Mouse (Mus musculus): ENCODE data around the gene Myadm. TPM values are rescaled to one million over a fixed set of nuclear protein-coding genes. Genes with fewer than 3 reads are reported as not detected.
A peak's percentile ranks its signal among the peaks of the same experiment; 100 is the strongest.

Myadm gene
- polyA plus RNA-seq, 1 experiment from 2014 or later: 29.4 TPM

DNA sequence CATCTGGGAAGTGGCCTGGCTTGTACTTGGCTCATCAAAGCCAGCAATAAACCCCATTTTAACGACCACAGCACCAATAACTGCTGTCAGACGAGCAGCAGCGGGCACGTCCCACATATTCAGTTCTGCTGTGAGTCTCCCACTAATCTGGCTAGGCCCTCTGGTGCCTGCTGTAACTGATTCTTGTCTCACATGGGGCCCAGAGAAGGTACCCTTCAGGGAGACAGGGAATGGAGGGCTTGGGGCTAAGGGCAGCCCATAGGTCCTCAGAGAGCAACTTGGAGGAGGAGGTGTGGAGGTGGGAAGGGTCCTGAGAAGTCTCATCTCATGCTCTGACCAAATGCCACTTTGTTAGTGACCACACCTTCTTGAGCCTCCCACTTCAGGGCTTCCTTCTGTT lies 19.8 kb downstream of the Myadm start:
- H3K4me1 ChIP-seq: peaks cover 10% of the 10 kb centered on the region
- no peak overlapping the region for H3K4me3 ChIP-seq
- WGBS: 24% methylated on average over 4 of the region's 4 CpGs
- peaks cover 30% of the 10 kb centered on the region for H3K27me3 ChIP-seq (ENCODE audit: low read depth, poor library complexity, severe bottlenecking)
- no peak for DNase-seq (ENCODE audit: low spot score)
- H3K9me3 ChIP-seq (replicated peaks): no peaks in the 10 kb centered on the region
- H3K27ac ChIP-seq: no peak overlapping the region
- H3K36me3 ChIP-seq: no peaks in the 10 kb centered on the region

DNA sequence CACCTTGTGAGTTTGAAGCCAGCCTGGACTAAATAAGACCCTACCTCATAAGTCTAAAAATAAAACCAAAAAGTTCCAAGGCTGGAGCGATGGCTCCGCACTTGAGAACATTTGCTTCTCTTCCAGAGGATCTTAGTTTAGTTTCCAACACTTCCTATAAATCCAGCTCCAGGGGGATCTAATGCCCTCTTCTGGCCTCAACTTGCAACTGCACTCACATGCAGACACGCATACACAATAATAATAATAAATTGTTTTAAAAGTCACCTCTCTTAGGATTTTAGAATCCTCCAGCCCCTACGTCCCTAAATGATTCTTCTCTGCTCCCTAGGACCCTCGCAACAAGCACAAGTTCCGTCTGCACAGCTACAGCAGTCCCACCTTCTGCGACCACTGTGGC lies 21.4 kb downstream of the Myadm start:
- 96% methylated on average over 7 of the region's 7 CpGs for WGBS
- Histone ChIP-seq H3K27me3 (ENCODE audit: low read depth, poor library complexity, severe bottlenecking) (peaks cover 14% of the 10 kb centered on the region), H3K9me3 (replicated peaks) (no peaks in the 10 kb centered on the region), H3K4me3 (no peak overlapping the region), H3K4me1 (no peaks in the 10 kb centered on the region), H3K36me3 (no peaks in the 10 kb centered on the region), H3K27ac (no peak overlapping the region)
- DNase-seq (ENCODE audit: low spot score): no peak

DNA sequence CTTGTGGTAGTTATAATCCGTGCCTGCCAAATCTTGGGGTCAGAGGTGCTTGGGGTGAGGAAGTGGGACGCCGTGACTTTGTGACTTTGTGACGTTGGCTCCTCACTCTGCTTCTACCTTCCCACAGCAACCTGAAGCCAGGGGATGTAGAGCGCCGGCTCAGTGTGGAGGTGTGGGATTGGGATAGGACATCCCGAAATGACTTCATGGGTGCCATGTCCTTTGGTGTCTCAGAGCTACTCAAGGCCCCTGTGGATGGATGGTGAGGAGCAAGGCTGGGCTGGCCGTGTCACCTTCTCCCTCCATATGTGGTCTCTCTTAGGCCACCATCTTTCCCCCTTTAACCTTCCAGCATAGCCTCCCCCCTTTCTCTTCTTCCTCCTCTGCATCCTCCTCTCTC lies 24.7 kb downstream of the Myadm start:
- 89% methylated on average over 8 of the region's 8 CpGs for WGBS

DNA sequence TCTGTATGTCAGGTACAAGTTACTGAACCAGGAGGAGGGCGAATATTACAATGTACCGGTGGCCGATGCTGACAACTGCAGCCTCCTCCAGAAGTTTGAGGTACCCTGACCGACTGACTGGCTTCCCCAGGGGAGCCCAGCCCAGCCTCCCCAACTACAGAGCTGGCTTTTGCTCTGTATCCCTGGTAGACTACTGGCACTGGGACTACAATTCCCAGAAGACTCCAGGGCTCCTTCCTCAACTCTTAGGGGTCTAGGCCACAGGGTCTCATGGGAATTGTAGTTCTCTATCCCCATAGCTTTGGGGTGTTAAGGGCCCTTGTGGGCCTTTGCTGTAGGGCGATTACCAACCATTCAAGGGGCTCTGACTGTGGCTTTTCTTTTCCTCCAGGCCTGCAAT lies 25.2 kb downstream of the Myadm start:
- WGBS: 60% methylated on average over 5 of the region's 5 CpGs

More for the DNA sequence above, 24.7 kb downstream of the Myadm start:
- Histone ChIP-seq H3K27me3 (ENCODE audit: low read depth, poor library complexity, severe bottlenecking) (no peaks in the 10 kb centered on the region), H3K9me3 (replicated peaks) (no peaks in the 10 kb centered on the region), H3K4me3 (no peak overlapping the region), H3K4me1 (peaks cover 10% of the 10 kb centered on the region; the same call in 1 of the 2 replicates), H3K27ac (no peak overlapping the region), H3K36me3 (no peaks in the 10 kb centered on the region)
- DNase-seq (ENCODE audit: low spot score): no peak

DNA sequence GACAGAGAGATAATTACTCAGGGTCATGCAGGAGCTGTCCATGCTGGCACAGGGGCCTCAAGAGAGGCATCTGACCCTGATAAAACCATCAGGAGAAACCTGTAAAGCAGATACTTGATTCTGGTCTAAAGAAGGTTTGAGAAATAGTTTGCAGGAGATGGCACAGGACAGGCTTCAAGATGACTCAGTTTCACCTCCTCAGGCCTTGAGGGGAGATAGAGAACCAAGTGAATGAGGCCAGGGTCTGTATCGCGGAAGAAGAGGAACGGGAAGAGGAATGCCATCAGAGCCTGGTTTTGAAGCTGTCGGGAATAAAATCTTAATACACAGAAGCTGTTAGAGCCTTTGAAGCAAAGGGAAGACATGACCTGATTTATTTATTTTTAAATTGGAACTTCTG lies 28.8 kb downstream of the Myadm start:
- H3K4me3 ChIP-seq: no peak overlapping the region
- H3K9me3 ChIP-seq (replicated peaks): no peaks in the 10 kb centered on the region
- no peak overlapping the region for H3K27ac ChIP-seq
- no peaks in the 10 kb centered on the region for H3K36me3 ChIP-seq
- peaks cover 10% of the 10 kb centered on the region; the same call in 1 of the 2 replicates for H3K4me1 ChIP-seq
- no peak for DNase-seq (ENCODE audit: low spot score)
- WGBS: 32% methylated on average over 4 of the region's 4 CpGs
- H3K27me3 ChIP-seq (ENCODE audit: low read depth, poor library complexity, severe bottlenecking): no peaks in the 10 kb centered on the region

More for the DNA sequence above, 25.2 kb downstream of the Myadm start:
- H3K36me3 ChIP-seq: no peaks in the 10 kb centered on the region
- no peaks in the 10 kb centered on the region for H3K9me3 ChIP-seq (replicated peaks)
- no peak overlapping the region for H3K27ac ChIP-seq
- H3K27me3 ChIP-seq (ENCODE audit: low read depth, poor library complexity, severe bottlenecking): no peaks in the 10 kb centered on the region
- no peak for DNase-seq (ENCODE audit: low spot score)
- H3K4me1 ChIP-seq: peaks cover 10% of the 10 kb centered on the region; the same call in 1 of the 2 replicates
- H3K4me3 ChIP-seq: no peak overlapping the region

DNA sequence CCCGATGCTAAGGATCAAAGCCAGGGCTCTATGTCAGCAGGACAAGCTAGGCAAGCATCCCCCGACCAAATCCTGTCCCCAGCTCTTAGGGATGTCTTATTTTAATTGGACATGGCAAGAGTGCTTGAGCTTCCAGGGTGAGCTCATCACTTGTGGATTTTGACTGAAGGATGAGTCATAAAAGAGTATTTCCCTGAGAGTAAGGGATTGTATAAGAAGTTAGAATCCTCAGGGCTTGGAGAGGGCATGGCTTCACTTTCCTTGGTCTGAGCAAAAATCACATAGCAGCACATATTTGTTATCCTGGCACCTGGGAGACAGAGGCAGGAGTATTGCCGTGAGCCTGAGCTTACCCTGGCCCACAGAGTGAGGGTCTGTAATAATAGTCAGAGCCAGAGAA lies 32.0 kb downstream of the Myadm start:
- Histone ChIP-seq H3K27ac (no peak overlapping the region), H3K4me3 (no peak overlapping the region), H3K4me1 (peaks cover 10% of the 10 kb centered on the region; the same call in 1 of the 2 replicates), H3K9me3 (replicated peaks) (no peaks in the 10 kb centered on the region), H3K36me3 (no peaks in the 10 kb centered on the region), H3K27me3 (ENCODE audit: low read depth, poor library complexity, severe bottlenecking) (no peaks in the 10 kb centered on the region)
- no peak for DNase-seq (ENCODE audit: low spot score)
- WGBS: 72% methylated on average over 3 of the region's 3 CpGs

DNA sequence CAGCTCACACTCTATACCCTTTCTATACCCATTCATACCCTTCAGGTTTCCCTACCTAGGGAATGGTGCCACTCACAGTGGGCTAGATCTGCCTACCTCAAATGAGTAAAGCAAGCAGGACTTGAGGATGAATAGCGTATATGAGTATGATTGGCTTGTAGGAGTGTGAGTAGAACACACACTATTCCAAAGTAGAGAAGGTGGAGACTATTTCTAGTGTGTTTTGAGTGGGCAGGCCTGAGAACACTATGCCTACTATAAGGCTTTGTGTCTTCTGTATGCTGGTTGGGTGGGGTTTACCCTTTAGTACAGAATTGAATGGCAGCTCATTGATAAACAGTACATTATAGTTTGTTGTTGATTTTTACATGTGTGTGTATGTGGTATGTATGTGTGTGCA lies 34.9 kb downstream of the Myadm start:
- 90% methylated on average over 1 of the region's 1 CpGs for WGBS

DNA sequence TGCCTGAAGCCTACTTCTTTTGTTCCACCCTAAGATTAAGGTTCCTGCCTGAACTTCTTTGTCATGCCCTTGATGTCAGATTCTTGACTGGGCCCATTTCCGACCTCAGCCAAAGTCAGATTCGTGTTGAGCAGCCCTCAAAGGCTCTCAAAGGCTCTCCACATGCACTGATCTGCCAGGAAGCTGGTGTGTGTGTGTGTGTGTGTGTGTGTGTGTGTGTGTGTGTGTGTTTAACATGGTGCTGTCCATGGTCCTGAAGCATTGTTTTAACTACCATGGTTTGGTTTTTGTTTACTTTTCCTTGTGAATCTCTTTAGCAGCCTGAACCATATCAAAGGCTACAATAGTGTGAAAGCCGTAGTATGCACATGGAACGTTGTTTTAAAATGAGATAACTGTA lies 39.1 kb downstream of the Myadm start:
- H3K4me1 ChIP-seq: peaks cover 19% of the 10 kb centered on the region
- peak; percentile 38 for DNase-seq (ENCODE audit: low spot score)
- H3K36me3 ChIP-seq: no peaks in the 10 kb centered on the region
- H3K4me3 ChIP-seq: no peak overlapping the region
- WGBS: 76% methylated on average over 4 of the region's 4 CpGs
- H3K27me3 ChIP-seq (ENCODE audit: low read depth, poor library complexity, severe bottlenecking): peaks cover 7% of the 10 kb centered on the region; the same call in 1 of the 2 replicates
- no peaks in the 10 kb centered on the region for H3K9me3 ChIP-seq (replicated peaks)
- H3K27ac ChIP-seq: no peak overlapping the region

More for the DNA sequence above, 34.9 kb downstream of the Myadm start:
- Histone ChIP-seq H3K27ac (no peak overlapping the region), H3K36me3 (no peaks in the 10 kb centered on the region), H3K27me3 (ENCODE audit: low read depth, poor library complexity, severe bottlenecking) (no peaks in the 10 kb centered on the region), H3K4me1 (no peaks in the 10 kb centered on the region), H3K9me3 (replicated peaks) (no peaks in the 10 kb centered on the region), H3K4me3 (no peak overlapping the region)
- DNase-seq (ENCODE audit: low spot score): no peak

DNA sequence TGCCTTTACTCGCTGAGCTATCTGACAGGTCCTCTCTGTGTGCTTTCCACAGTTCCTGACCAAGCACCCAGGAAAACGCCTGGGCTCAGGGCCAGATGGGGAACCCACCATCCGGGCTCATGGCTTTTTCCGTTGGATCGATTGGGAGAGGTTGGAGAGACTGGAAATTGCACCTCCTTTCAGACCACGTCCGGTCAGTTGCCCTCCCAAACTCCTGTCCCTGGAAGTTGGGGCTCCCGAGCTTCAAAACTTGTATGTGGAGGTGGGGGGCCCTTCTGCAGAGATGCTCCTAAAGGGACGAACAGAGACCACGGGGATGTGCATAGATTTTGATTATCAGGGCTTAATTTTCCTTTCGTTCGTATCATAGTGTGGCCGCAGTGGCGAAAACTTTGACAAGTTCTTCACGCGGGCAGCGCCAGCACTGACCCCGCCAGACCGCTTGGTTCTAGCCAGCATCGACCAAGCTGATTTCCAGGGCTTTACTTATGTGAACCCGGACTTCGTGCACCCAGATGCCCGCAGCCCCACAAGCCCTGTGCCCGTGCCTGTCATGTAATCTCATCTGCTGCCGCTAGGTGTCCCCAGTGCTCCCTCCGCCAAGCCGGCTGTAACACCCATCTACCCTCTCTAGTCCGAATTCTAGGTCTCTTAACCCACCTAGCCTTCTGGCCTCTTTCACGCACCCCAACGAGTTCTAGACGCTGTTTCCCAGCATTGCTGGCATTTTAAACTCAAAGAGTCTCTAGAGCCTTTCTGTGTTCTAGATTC lies 41.1 kb downstream of the Myadm start:
- Histone ChIP-seq H3K27me3 (ENCODE audit: low read depth, poor library complexity, severe bottlenecking) (peaks cover 7% of the 10 kb centered on the region; the same call in 1 of the 2 replicates), H3K4me3 (no peak overlapping the region)
- 20% methylated on average over 31 of the region's 31 CpGs for WGBS

DNA sequence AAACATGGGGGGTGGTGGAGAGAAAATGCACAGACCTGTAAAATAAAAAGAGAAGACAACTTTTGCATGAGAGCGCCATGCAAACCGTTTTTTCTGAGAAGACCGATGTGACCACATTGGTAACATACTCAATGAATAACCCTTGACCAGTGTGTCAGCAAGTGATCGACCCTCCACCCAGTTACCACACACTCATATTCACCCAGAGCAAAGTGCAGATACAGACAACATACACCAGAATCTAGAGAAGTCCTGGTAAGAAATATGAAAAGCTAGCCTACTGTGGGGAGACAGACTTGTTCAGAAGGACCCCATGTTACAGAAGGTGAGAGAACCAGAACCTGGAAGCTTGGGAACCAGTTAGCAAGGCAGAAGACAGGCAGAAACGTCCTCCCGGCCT lies 42.3 kb downstream of the Myadm start:
- Histone ChIP-seq H3K36me3 (no peaks in the 10 kb centered on the region), H3K27me3 (ENCODE audit: low read depth, poor library complexity, severe bottlenecking) (peaks cover 7% of the 10 kb centered on the region; the same call in 1 of the 2 replicates), H3K4me3 (peak overlapping the region; percentile 84), H3K4me1 (peaks cover 28% of the 10 kb centered on the region), H3K9me3 (replicated peaks) (no peaks in the 10 kb centered on the region), H3K27ac (0 out of 2 replicates have a peak overlapping the region, but pooled peaks have one; percentile 94)
- no peak for DNase-seq (ENCODE audit: low spot score)
- WGBS: 48% methylated on average over 6 of the region's 6 CpGs

More for the DNA sequence above, 41.1 kb downstream of the Myadm start:
- no peaks in the 10 kb centered on the region for H3K36me3 ChIP-seq
- DNase-seq (ENCODE audit: low spot score): peak; percentile 87
- H3K4me1 ChIP-seq: peaks cover 28% of the 10 kb centered on the region
- no peaks in the 10 kb centered on the region for H3K9me3 ChIP-seq (replicated peaks)
- H3K27ac ChIP-seq: no peak overlapping the region

DNA sequence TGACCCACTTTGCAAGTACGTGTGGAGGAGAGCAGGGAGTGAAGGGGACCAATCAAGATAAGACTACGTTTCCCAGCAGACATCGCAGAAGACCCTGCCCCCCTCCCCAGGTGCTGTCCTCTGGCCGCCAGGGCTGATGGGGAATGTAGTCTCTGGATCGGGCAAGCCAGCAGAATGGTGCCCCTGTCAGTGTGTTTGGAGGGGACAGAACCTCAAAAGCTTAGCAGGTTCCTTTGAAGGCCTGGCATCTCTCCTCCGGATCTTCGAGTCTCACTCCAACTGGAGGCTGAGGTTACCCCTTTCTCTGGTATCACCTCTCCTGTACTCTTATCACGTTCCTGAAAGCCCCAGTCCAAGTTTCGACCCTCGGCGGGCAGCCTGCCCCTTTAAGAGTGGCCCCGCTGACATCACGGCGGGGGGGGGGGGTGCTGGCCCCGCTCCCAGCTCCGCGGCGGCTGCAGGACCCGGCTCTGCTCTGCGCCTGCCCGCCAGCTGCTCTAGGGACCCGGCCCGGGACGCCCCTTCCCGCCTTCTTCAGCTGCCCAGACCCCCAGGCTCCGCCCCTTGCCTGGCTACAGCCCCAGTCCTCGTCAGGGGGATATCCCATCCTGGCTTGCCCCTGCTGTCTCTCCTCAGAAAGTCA lies 42.8 kb downstream of the Myadm start:
- Histone ChIP-seq H3K9me3 (replicated peaks) (no peaks in the 10 kb centered on the region), H3K36me3 (peaks cover 4% of the 10 kb centered on the region; the same call in 1 of the 2 replicates), H3K27me3 (ENCODE audit: low read depth, poor library complexity, severe bottlenecking) (peaks cover 7% of the 10 kb centered on the region; the same call in 1 of the 2 replicates), H3K4me3 (peak overlapping the region; percentile 84), H3K4me1 (peaks cover 28% of the 10 kb centered on the region), H3K27ac (peak overlapping the region; percentile 94)
- under 1% methylated on average over 27 of the region's 27 CpGs for WGBS
- DNase-seq (ENCODE audit: low spot score): peak; percentile 87

DNA sequence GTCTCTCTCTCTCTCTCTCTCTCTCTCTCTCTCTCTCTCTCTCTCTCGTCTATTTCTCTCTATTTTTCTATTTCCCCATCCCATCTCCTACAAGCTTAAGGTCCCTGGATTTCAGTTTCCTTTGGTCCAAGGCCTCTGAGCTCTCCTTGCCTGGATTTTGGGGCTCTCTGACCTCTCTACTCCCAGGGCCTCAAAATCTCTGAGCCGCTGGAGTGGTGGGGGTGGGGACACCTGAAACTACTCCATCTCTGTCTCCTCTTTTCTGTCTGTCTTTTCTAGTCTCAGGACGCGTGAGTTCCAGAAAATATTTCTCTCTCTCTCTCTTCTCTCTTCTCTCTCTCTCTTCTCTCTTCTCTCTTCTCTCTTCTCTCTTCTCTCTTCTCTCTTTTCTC lies 43.3 kb downstream of the Myadm start:
- 1% methylated on average over 4 of the region's 4 CpGs for WGBS
- peak; percentile 34 for DNase-seq (ENCODE audit: low spot score)
- Histone ChIP-seq H3K9me3 (replicated peaks) (no peaks in the 10 kb centered on the region), H3K4me3 (peak overlapping the region; percentile 84), H3K27me3 (ENCODE audit: low read depth, poor library complexity, severe bottlenecking) (peaks cover 7% of the 10 kb centered on the region; the same call in 1 of the 2 replicates), H3K27ac (peak overlapping the region; percentile 94), H3K4me1 (peaks cover 28% of the 10 kb centered on the region), H3K36me3 (peaks cover 5% of the 10 kb centered on the region; the same call in 1 of the 2 replicates)

All from limb, embryonic 10.5 days (tissue).